Mouse (Mus musculus): ENCODE measurements around the gene Gm5935. TPM values are rescaled to one million over a fixed set of nuclear protein-coding genes. Genes with fewer than 3 reads are reported as not detected.
"Not testable (repeated sequence)": the region's sequence is repeated elsewhere in the genome, so short reads cannot be mapped to it uniquely, and the experiment has no call there.

Gene Gm5935
- not detected in 2 replicates for polyA plus RNA-seq (2014; fragmentation: Nextera tagmentation; extraction: Ambion mirVana)

DNA sequence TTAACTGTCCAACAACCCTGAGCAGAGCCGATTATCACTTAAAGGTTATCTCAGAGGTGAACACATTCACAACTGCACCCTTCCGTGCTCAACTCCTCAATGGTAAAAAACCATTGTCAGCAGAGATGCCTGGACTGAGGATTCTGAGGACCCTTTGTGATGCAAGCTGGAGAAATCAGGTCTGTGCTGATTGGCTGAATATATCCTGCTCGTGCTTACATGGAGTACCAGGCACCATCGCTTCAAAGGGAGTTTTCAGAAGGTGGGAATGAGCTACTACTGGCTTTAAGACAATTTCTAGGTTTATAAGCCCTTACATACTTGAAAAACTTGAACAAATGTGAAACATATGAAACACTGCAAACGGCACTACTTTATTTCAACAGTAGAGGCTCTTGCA, at the start of gene Gm5935:
Gm5935 (minus strand) TSS at position 101 of the 400 bp plus-strand sequence.
- not testable (repeated sequence) for H3K9me3 ChIP-seq (ENCODE audit: control insufficient read depth, low read length); H3K4me3 ChIP-seq (ENCODE audit: low read depth, low read length); H3K4me2 ChIP-seq (ENCODE audit: low read length); ATAC-seq (replicated peaks; ENCODE audit: low FRiP score, low TSS enrichment, low read depth); H3K4me1 ChIP-seq (replicated peaks; ENCODE audit: control insufficient read depth, insufficient read depth, low read length); DNase-seq (ENCODE audit: low spot score); H3K27me3 ChIP-seq (replicated peaks; ENCODE audit: control insufficient read depth, insufficient read depth, low read length); H3K9ac ChIP-seq (ENCODE audit: low read length); H3K27ac ChIP-seq (ENCODE audit: low read depth); H3K36me3 ChIP-seq (ENCODE audit: control insufficient read depth, insufficient read depth, low read length)
- WGBS, result 84% methylated on average over 5 of the region's 5 CpGs

Other genes with a start within 250 kb of the Gm5935 start
- not detected in 2 replicates for gene Gm4297, start 200.3 kb downstream of the Gm5935 start, polyA plus RNA-seq (2014; fragmentation: Nextera tagmentation; extraction: Ambion mirVana)